Mouse (Mus musculus) hindbrain, embryonic 10.5 days (tissue): Measurements from ENCODE around the gene Traf6. TPM values are rescaled to one million over a fixed set of nuclear protein-coding genes. Genes with fewer than 3 reads are reported as not detected.
A peak's percentile ranks its signal among the peaks of the same experiment; 100 is the strongest.
"Not testable (repeated sequence)": the region's sequence is repeated elsewhere in the genome, so short reads cannot be mapped to it uniquely, and the experiment has no call there.

Source experiments
- DNase-seq: peaks from one replicate; pipeline ENCODE4 v3.0.0-alpha.2; 2017; ENCODE audit warnings: low spot score
- H3K27ac ChIP-seq: fragments of 300-500 bp; sonication (generic); 2 replicates; pipeline ENCODE4 v1.5.1; 2016; ENCODE audit warnings: mild to moderate bottlenecking, moderate library complexity
- H3K27me3 ChIP-seq: fragments of 300-500 bp; sonication (generic); 2 replicates; pipeline ENCODE4 v1.6.1; 2016; ENCODE audit warnings: mild to moderate bottlenecking; ENCODE audit not compliant: poor library complexity, insufficient read depth, severe bottlenecking
- H3K36me3 ChIP-seq: fragments of 300-500 bp; sonication (generic); 2 replicates; pipeline ENCODE4 v1.6.1; 2016; ENCODE audit warnings: mild to moderate bottlenecking, moderate library complexity
- H3K4me1 ChIP-seq: fragments of 300-500 bp; sonication (generic); replicated peaks from 2 replicates; pipeline ENCODE4 v1.6.1; 2016; ENCODE audit warnings: mild to moderate bottlenecking
- H3K4me3 ChIP-seq: fragments of 300-500 bp; sonication (generic); 2 replicates; pipeline ENCODE4 v1.5.1; 2016; ENCODE audit warnings: mild to moderate bottlenecking, moderate library complexity
- H3K9me3 ChIP-seq: fragments of 300-500 bp; sonication (generic); 2 replicates; pipeline ENCODE4 v1.6.1; 2016; ENCODE audit warnings: mild to moderate bottlenecking, moderate library complexity
- WGBS: fragments of 180-500 bp; shearing (Covaris S2); methylation state at CpG from one replicate; pipeline ENCODE4 v1.1.7; 2016; 5-methylcytosine and 5-hydroxymethylcytosine counted together
- polyA plus RNA-seq: library from polyadenylated mRNA; unstranded; fragments of >200 nt; fragmentation: Nextera tagmentation; extraction: Ambion mirVana; gene quantifications from 2 replicates; pipeline ENCODE4 v1.2.1, GENCODE M21; 2016

Gene Traf6
- polyA plus RNA-seq, 1 experiment from 2014 or later: 13.4 TPM

GRCm38 (mm10) chr2:101742072-101742860 lies 64.0 kb downstream of the Traf6 start:
- peaks cover 15% of the 10 kb centered on the region for H3K36me3 ChIP-seq
- 84% methylated on average over 7 of the region's 7 CpGs for WGBS
- H3K4me3 ChIP-seq: no peak overlapping the region

GRCm38 (mm10) chr2:101745656-101746055 lies 67.4 kb downstream of the Traf6 start:
- not testable (repeated sequence) for H3K27me3 ChIP-seq, DNase-seq, H3K9me3 ChIP-seq, H3K4me3 ChIP-seq, H3K27ac ChIP-seq, H3K4me1 ChIP-seq
- 92% methylated on average over 2 of the region's 2 CpGs for WGBS
- peaks cover 11% of the 10 kb centered on the region; the same call in 1 of the 2 replicates for H3K36me3 ChIP-seq

More at GRCm38 (mm10) chr2:101742072-101742860, 64.0 kb downstream of the Traf6 start:
- no peaks in the 10 kb centered on the region for H3K27me3 ChIP-seq
- H3K27ac ChIP-seq: 0 out of 2 replicates have a peak overlapping the region, but pooled peaks have one; percentile 16
- no peaks in the 10 kb centered on the region for H3K9me3 ChIP-seq
- 0 out of 2 replicates have a peak, but pooled peaks cover 3% of the 10 kb centered on the region for H3K4me1 ChIP-seq
- no peak for DNase-seq

GRCm38 (mm10) chr2:101746537-101746936 lies 68.3 kb downstream of the Traf6 start:
- peaks cover 11% of the 10 kb centered on the region for H3K4me1 ChIP-seq
- 93% methylated on average over 7 of the region's 7 CpGs for WGBS
- no peak for DNase-seq
- no peak overlapping the region for H3K27ac ChIP-seq
- H3K4me3 ChIP-seq: no peak overlapping the region
- H3K36me3 ChIP-seq: peaks cover 11% of the 10 kb centered on the region; the same call in 1 of the 2 replicates
- H3K9me3 ChIP-seq: no peaks in the 10 kb centered on the region
- no peaks in the 10 kb centered on the region for H3K27me3 ChIP-seq

Other genes starting within 250 kb of the Traf6 start
- 0.16 TPM in 1 of 2 replicates, not detected in the other for gene Rag2, start 53.7 kb upstream of the Traf6 start, polyA plus RNA-seq
- gene Rag1, start 28.9 kb upstream of the Traf6 start, polyA plus RNA-seq: 0.06 and 0.09 TPM in 2 replicates
- 56.5 and 58.0 TPM in 2 replicates for gene B230118H07Rik, start 28.9 kb upstream of the Traf6 start, polyA plus RNA-seq
- gene Prr5l, start 204.6 kb downstream of the Traf6 start, polyA plus RNA-seq: 17.8 and 21.6 TPM in 2 replicates
- 71.5 and 85.4 TPM in 2 replicates for gene Commd9, start 207.8 kb downstream of the Traf6 start, polyA plus RNA-seq